Mouse (Mus musculus) heart, postnatal 14 days (tissue): ENCODE data around the gene Klk4. TPM values are rescaled to one million over a fixed set of nuclear protein-coding genes. Genes with fewer than 3 reads are reported as not detected.

Source experiments
- DNase-seq, 2 experiments: peaks; one replicate each; pipeline ENCODE4 v3.0.0; 2021 to 2022
- intact Hi-C: fragments of 180-260 bp; cut with DNase I; formaldehyde crosslinking; loops from one replicate; pipeline ENCODE4 v1.15.1; 2025
- total RNA-seq, 2 experiments: library from RNA; stranded (reverse); gene quantifications; 2 replicates each; pipeline ENCODE4 v1.2.3; 2021

Gene Klk4
- total RNA-seq, 2 experiments from 2014 or later = not detected

DNA sequence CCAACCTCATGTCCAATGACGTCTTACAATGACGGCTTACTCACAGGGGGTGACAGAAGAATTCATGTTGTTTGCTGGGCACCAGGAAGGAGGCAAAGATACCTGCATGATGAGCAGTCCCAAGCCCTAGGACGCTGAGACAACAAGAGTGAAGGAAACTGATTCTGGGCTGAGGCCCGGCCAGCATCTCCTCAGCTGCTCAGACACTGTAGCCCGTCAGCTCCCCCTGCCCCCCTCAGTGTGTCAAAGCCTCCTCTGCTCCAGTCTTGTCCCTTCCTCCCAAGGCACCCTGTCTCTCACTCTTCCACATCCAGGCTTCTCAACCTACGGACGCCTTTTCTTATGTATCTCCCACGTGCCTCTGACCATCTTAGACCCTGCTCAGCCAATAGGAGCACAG, 37.9 kb downstream of the Klk4 start:
- intact Hi-C loops = no loop called here
- no peak for DNase-seq

DNA sequence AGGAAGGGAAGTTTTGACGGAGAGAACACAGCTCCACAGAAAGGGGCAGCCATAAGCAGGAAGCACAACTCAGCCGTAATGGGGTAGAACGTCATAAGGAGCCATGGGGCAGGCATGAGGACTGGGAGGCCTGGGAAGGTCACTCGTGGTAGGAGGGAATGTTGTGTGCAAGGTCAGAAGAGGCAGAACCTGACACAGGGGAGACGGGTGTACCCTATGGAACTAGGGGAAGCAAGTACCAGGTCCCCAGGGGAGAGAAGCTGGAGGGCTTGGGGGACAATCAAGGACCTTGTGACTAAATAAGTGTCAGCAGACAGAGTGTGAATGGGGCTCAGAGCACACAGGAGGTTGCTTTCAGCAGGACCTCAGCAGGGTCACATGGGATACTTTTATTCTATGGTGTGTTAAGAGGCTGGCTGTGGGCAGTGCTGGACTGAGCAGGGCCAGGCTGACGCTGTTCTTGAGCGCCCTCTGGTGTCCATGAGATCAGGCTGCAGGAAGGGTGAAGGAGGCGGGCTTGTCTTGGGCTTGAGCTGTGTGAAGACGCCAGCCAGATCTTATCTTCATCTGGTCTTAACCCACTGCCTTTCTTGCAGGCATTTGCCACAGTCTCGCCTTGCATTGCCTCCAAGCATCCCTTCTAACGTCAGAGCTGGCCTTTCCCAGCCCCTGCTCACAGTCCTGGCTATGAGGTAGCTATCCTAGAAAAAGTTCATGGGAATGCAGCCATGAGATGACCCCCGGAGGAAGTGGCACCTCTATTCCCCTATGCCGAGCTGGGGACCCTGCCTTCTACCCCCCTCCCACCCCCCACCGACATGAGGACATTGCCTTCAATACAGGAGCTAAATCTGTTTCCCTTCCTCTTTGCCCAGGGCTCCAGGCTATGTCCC, 38.8 kb downstream of the Klk4 start:
- DNase-seq = peak; percentile 70 to 74
- intact Hi-C loops = no loop called here

DNA sequence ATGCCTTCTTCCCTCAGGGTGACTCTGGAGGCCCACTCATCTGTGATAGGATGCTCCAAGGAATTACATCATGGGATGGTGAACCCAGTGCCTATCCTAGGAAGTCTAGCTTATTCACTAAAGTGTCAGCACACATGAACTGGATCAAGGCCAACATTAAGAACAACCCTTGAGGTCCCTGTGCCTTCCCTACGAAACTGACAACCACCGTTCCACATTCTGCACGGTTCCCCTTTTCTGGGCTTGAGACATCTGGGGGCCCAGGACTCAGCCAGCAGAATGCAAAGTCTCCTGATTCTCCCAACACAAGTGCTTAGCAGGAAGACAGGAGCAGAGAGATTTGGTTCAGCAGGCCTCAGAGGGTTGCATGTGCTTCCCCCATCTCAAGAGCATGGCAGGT, 39.6 kb downstream of the Klk4 start:
- no peak for DNase-seq
- intact Hi-C loops = no loop called here

DNA sequence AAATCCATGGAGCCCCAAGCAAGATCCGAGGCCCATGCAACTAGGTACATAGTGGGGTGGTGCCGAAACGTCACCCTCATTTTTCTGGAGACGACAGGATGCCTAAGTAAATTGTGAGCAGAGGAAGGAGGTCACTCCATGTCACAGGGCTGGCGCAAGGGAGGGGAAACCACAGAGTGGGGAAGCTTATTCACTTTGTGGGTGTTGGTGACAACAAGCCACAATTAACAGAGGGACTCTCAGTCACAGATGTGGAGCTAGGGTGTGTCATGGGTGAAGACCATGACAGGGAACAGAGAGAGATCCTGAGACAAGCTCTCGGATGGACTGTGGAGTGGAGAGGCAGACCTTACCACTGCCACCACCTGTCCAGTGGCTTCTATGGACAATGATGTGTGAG, 40.1 kb downstream of the Klk4 start:
- intact Hi-C loops = no loop called here
- DNase-seq = no peak

DNA sequence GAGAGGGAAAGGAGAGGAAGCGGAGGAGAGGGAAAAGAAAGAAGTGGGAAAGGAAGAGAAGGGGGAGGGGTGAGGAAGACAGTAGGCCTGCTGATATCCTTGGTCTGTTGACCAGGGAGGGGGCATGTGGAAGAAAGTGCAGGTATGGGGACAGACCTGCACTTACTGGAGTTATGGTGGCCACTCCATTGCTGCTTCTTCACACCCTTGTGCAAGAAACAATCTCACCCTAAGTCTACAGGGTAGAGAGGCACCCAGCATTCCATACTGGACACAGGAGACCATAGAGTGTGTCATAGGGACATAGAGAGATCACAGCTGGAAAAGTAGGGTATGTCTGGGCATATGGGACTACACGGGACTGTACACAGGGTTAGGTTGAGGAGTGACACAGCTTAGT, 41.0 kb downstream of the Klk4 start:
- DNase-seq = no peak
- intact Hi-C loops = no loop called here

DNA sequence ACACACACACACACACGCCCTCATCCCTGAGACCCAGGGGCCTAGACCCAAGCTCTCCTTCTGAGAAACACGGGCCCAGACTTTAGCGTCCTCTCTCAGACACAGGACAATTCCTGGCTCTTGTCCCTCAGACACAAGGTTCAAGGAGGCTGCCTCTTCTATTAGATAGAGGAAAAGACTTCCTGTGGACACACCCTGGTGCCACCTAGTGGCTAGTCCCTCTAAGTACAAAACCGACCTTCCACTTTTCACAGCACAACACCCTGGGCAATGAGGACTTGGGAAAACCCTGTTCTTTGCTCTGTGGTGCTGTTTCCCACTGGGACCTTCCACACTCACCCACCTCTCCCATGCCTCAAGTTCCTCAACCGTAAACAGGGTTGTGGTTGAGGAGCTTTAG, 45.0 kb downstream of the Klk4 start:
- intact Hi-C loops = no loop called here
- DNase-seq = peak in 1 of 2 experiments; percentile 5

DNA sequence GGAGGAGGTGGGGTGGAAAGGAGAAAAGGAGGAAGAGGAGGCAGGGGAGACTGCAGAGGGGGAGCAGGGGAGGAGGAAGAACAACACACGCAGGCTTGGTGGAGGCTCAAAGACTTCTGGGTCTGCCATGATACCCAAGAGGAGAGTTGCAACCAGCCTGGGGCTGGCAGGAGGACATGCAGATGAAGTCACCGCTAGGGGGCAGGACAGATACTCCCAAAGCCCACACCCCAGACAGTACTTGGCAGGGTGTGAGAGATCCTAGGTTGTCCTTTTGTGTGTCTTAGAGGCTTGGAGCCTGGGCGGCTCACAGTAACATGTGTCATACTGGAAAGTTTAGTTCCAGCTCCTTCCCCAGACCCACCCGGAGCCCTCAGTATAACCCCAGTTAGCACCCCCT, 47.6 kb downstream of the Klk4 start:
- intact Hi-C loops = no loop called here
- DNase-seq = no peak

DNA sequence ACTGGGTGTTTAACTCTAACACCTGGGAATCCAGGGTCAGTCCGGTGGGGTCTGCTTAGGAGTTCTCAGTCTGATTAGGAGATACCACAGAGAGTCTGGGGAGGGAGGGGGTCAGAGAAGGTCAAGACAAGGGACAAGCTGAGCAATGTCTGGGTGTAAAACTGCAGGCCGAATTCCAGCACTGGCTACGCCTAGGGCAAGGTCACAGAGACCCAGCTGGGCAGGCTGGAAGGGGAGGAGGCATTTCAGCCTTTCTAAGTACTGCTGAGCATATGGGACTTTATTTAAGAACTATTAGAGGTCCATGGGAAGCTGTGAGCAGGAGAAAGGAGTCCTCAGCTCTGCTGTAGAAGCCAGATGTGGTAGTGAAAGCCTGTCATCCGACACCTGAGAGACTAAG, 51.4 kb downstream of the Klk4 start:
- no peak for DNase-seq

DNA sequence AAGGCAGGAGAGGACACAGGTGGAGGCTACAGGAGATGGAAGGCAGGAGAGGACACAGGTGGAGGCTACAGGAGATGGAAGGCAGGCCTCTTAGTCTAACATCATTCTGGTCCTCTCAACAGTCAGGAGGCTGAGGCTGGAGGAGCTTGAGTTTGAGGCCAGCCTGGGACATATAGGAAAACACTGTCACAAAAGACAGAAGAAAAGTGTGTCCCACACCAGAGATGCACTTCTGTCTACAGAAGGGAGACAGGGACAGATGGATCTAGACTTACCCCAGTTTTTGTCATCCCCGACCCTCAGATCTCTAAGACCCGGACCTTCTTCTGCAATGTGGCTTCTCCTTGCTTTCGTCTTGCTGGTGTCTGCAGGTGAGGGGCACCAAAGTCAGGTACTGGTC, 52.5 kb downstream of the Klk4 start, which contains the start of gene Klk15:
TSS of gene Klk15 (plus strand) at position 301 of the 400 bp plus-strand sequence.
- no peak for DNase-seq
- intact Hi-C loops = no loop called here

More for the DNA sequence above, 51.4 kb downstream of the Klk4 start:
- intact Hi-C loops = no loop called here

DNA sequence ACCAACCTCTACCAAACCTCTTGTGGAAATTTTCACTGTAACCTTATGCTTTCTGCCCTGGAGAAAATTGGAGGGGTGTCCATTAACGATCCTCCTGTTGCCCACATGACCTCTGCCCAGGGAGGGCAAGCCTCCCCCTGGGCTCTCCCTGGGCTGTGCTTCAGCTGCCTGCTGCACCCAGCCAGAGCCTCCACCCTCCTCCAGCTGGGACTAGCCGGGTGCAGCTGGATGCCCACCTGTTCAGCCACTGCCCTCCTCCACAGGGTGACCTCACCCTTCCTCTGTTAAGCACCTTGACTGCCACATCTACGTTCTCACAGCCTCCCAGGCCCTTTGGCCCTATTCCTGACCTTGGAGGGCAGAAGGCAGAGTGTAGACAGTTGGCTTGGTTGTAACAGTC, 53.8 kb downstream of the Klk4 start:
- DNase-seq = no peak
- intact Hi-C loops = no loop called here

Other genes with a start within 250 kb of the Klk4 start
- gene Ceacam18, start 246.5 kb upstream of the Klk4 start, total RNA-seq = not detected
- gene Siglece, start 221.0 kb upstream of the Klk4 start, total RNA-seq = 1 to 10 TPM; 1.2 TPM
- 1 to 10 TPM; 3.9 to 4.0 TPM for gene Ctu1, start 209.1 kb upstream of the Klk4 start, total RNA-seq
- gene Klk14, start 190.7 kb upstream of the Klk4 start, total RNA-seq = not detected
- not detected for gene Klk13, start 168.6 kb upstream of the Klk4 start, total RNA-seq
- not detected for gene Klk12, start 112.3 kb upstream of the Klk4 start, total RNA-seq
- under 1 TPM in 1 of 2 experiments, not detected in 1; 0.17 TPM for gene Klk11, start 106.6 kb upstream of the Klk4 start, total RNA-seq
- under 1 TPM; 0.22 to 0.33 TPM for gene Klk10, start 100.1 kb upstream of the Klk4 start, total RNA-seq
- gene Klk9, start 89.3 kb upstream of the Klk4 start, total RNA-seq = not detected
- gene Klk8, start 83.6 kb upstream of the Klk4 start, total RNA-seq = 10 to 100 TPM; 10.6 to 14.2 TPM
- under 1 TPM; 0.19 to 0.20 TPM for gene Klk7, start 69.9 kb upstream of the Klk4 start, total RNA-seq
- not detected for gene Klk6, start 56.7 kb upstream of the Klk4 start, total RNA-seq
- gene Klk5, start 39.2 kb upstream of the Klk4 start, total RNA-seq = not detected
- gene Klk15, start 52.6 kb downstream of the Klk4 start, total RNA-seq = not detected
- not detected for gene Klk1b8, start 69.5 kb downstream of the Klk4 start, total RNA-seq
- not detected for gene Klk1b1, start 85.6 kb downstream of the Klk4 start, total RNA-seq
- gene Klk1b9, start 94.9 kb downstream of the Klk4 start, total RNA-seq = not detected
- gene Klk1b11, start 114.7 kb downstream of the Klk4 start, total RNA-seq = not detected
- not detected for gene Klk1b26, start 131.0 kb downstream of the Klk4 start, total RNA-seq
- not detected for gene Klk1b27, start 171.1 kb downstream of the Klk4 start, total RNA-seq
- not detected for gene Klk1b21, start 221.2 kb downstream of the Klk4 start, total RNA-seq
- gene Klk1b22, start 231.5 kb downstream of the Klk4 start, total RNA-seq = not detected